Mouse (Mus musculus): ENCODE data around the gene Tmem181a. TPM values are rescaled to one million over a fixed set of nuclear protein-coding genes. Genes with fewer than 3 reads are reported as not detected.
"Not testable (repeated sequence)": the region's sequence is repeated elsewhere in the genome, so short reads cannot be mapped to it uniquely, and the experiment has no call there.

Tmem181a gene
- polyA plus RNA-seq, 1 experiment from 2014 or later = 18.2 TPM

DNA sequence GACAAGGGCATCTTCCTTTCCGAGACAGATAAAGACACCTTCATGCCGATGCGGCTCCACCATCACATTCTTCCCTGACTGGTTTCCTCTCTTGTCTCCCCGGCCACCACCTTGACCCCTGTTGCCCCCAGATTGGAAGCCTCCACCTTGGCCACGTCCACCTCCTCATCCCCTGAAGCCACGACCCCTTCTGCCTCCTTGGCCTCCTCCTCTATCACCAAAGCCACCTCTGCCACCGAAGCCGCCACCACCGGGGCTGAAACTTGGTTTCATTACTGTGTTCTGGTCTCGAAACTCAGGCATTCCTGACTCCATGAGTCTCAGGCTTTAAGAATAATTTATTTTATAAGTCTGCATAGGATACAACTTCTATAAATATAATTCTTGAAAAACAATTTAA lies 98.6 kb downstream of the Tmem181a start:
- H3K4me1 ChIP-seq; H3K27ac ChIP-seq; H3K4me2 ChIP-seq; H3K9me3 ChIP-seq; H3K9ac ChIP-seq; H3K36me3 ChIP-seq; H3K27me3 ChIP-seq; ATAC-seq (ENCODE audit: insufficient number of reproducible peaks, low FRiP score, low TSS enrichment, low read depth); H3K4me3 ChIP-seq: not testable (repeated sequence)
- WGBS = 87% methylated on average over 10 of the region's 10 CpGs

Other genes with a start within 250 kb of the Tmem181a start
- 4.6 and 6.2 TPM in 2 replicates for gene Serac1, start 177.1 kb upstream of the Tmem181a start, polyA plus RNA-seq (2015; fragmentation: Nextera tagmentation; extraction: Ambion mirVana)
- 156 and 167 TPM in 2 replicates for gene Gtf2h5, start 177.1 kb upstream of the Tmem181a start, polyA plus RNA-seq (2015; fragmentation: Nextera tagmentation; extraction: Ambion mirVana)
- gene Tulp4, start 150.4 kb upstream of the Tmem181a start, polyA plus RNA-seq (2015; fragmentation: Nextera tagmentation; extraction: Ambion mirVana) = 81.4 and 84.0 TPM in 2 replicates
- gene Dynlt1a, start 60.6 kb downstream of the Tmem181a start, polyA plus RNA-seq (2015; fragmentation: Nextera tagmentation; extraction: Ambion mirVana) = 11.4 and 13.1 TPM in 2 replicates
- 351 and 375 TPM in 2 replicates for gene Dynlt1b, start 173.3 kb downstream of the Tmem181a start, polyA plus RNA-seq (2015; fragmentation: Nextera tagmentation; extraction: Ambion mirVana)

Data from limb, embryonic 15.5 days (tissue).